Mouse (Mus musculus) hindbrain, postnatal 0 days (tissue): ENCODE results near the gene Gpbar1. TPM values are rescaled to one million over a fixed set of nuclear protein-coding genes. Genes with fewer than 3 reads are reported as not detected.

ENCODE experiments used
- ATAC-seq: fragments of 200-750 bp; cut with Nextera tagmentation; 2 replicates; pipeline ENCODE4 v1.8.0; 2017; ENCODE audit warnings: mild to moderate bottlenecking, moderate TSS enrichment, moderate library complexity
- DNase-seq: peaks from one replicate; pipeline ENCODE4 v3.0.0-alpha.2; 2015; ENCODE audit warnings: low spot score
- H3K27ac ChIP-seq: fragments of 300-500 bp; sonication (generic); 2 replicates; pipeline ENCODE4 v1.5.1; 2014; ENCODE audit warnings: mild to moderate bottlenecking
- H3K27me3 ChIP-seq: fragments of 300-500 bp; sonication (generic); 2 replicates; pipeline ENCODE4 v1.6.1; 2014; ENCODE audit warnings: low read length, mixed read lengths; ENCODE audit not compliant: insufficient read depth
- H3K36me3 ChIP-seq: fragments of 300-500 bp; sonication (generic); 2 replicates; pipeline ENCODE4 v1.6.1; 2014; ENCODE audit warnings: low read length, mixed read lengths; ENCODE audit not compliant: insufficient read depth
- H3K4me1 ChIP-seq: fragments of 300-500 bp; sonication (generic); 2 replicates; pipeline ENCODE4 v1.6.1; 2014; ENCODE audit warnings: antibody characterized with exemption, low read length, mixed read lengths; ENCODE audit not compliant: insufficient read depth
- H3K4me2 ChIP-seq: fragments of 300-500 bp; sonication (generic); 2 replicates; pipeline ENCODE4 v1.6.1; 2014; ENCODE audit warnings: low read depth, mild to moderate bottlenecking, low read length, moderate library complexity, mixed read lengths
- H3K4me3 ChIP-seq: fragments of 300-500 bp; sonication (generic); 2 replicates; pipeline ENCODE4 v1.5.1; 2014; ENCODE audit warnings: low read length
- H3K9ac ChIP-seq: fragments of 300-500 bp; sonication (generic); replicated peaks from 2 replicates; pipeline ENCODE4 v1.6.1; 2014; ENCODE audit warnings: mild to moderate bottlenecking, low read length, moderate library complexity, mixed read lengths
- H3K9me3 ChIP-seq: fragments of 300-500 bp; sonication (generic); 2 replicates; pipeline ENCODE4 v1.6.1; 2016; ENCODE audit warnings: low read length, mixed read lengths
- CTCF ChIP-seq: IDR thresholded peaks from 2 replicates; pipeline ENCODE4 v1.5.1; 2016; ENCODE audit warnings: antibody characterized with exemption, control low read depth, low read depth
- WGBS: fragments of 180-500 bp; shearing (Covaris S2); extraction: QIAGEN DNeasy Blood & Tissue Kit; methylation state at CpG from one replicate; pipeline ENCODE4 v1.1.7; 2014; 5-methylcytosine and 5-hydroxymethylcytosine counted together
- polyA plus RNA-seq: library from polyadenylated mRNA; unstranded; fragments of >200 nt; fragmentation: Nextera tagmentation; extraction: Ambion mirVana; gene quantifications from 2 replicates; pipeline ENCODE4 v1.2.1, GENCODE M21; 2015
- total RNA-seq: library from RNA; depleted of rRNA; stranded (reverse); fragments of >200 nt; gene quantifications from 2 replicates; pipeline ENCODE4 v1.2.3, GENCODE M21; 2014

The Gpbar1 gene
- total and polyA plus RNA-seq, 2 experiments from 2014 or later, result not detected

GRCm38 (mm10) chr1:74298996-74299395 is 20.6 kb downstream of the Gpbar1 start:
- ATAC-seq, result no peak
- Histone ChIP-seq H3K4me1 (peaks cover 36% of the 10 kb centered on the region), H3K4me2 (no peak overlapping the region), H3K9me3 (no peaks in the 10 kb centered on the region), H3K4me3 (no peak overlapping the region), H3K27ac (peak overlapping the region; percentile 26; the same call in 1 of the 2 replicates), H3K9ac (no peak overlapping the region), H3K36me3 (no peaks in the 10 kb centered on the region), H3K27me3 (no peaks in the 10 kb centered on the region)
- no peak for TF ChIP-seq CTCF
- DNase-seq, result peak; percentile 49
- WGBS, result 57% methylated on average over 5 of the region's 5 CpGs

- TF ChIP-seq CTCF, result no peak
- DNase-seq (no peak), ATAC-seq (no peak)
- Histone ChIP-seq H3K4me1 (peaks cover 26% of the 10 kb centered on the region), H3K36me3 (no peaks in the 10 kb centered on the region), H3K9ac (no peak overlapping the region), H3K27ac (no peak overlapping the region), H3K27me3 (no peaks in the 10 kb centered on the region), H3K9me3 (no peaks in the 10 kb centered on the region), H3K4me2 (no peak overlapping the region), H3K4me3 (no peak overlapping the region)
- 85% methylated on average over 6 of the region's 6 CpGs for WGBS
These were observed 22.2 kb downstream of the Gpbar1 start for GRCm38 (mm10) chr1:74300347-74301110.

GRCm38 (mm10) chr1:74302229-74302628 is 23.9 kb downstream of the Gpbar1 start:
- WGBS, result 92% methylated on average over 7 of the region's 7 CpGs
- peaks cover 9% of the 10 kb centered on the region; the same call in 1 of the 2 replicates for H3K4me1 ChIP-seq
- H3K36me3 ChIP-seq, result no peaks in the 10 kb centered on the region
- no peak for ATAC-seq
- H3K27me3 ChIP-seq, result no peaks in the 10 kb centered on the region
- no peaks in the 10 kb centered on the region for H3K9me3 ChIP-seq
- H3K27ac ChIP-seq, result no peak overlapping the region
- H3K9ac ChIP-seq, result no peak overlapping the region
- TF ChIP-seq CTCF, result no peak
- H3K4me2 ChIP-seq, result no peak overlapping the region
- H3K4me3 ChIP-seq, result no peak overlapping the region
- DNase-seq, result no peak

- Histone ChIP-seq H3K9me3 (no peaks in the 10 kb centered on the region), H3K27ac (no peak overlapping the region), H3K9ac (no peak overlapping the region), H3K4me3 (no peak overlapping the region), H3K4me1 (peaks cover 8% of the 10 kb centered on the region; the same call in 1 of the 2 replicates), H3K36me3 (no peaks in the 10 kb centered on the region), H3K27me3 (no peaks in the 10 kb centered on the region), H3K4me2 (peak overlapping the region; percentile 64; the same call in 1 of the 2 replicates)
- no peak for TF ChIP-seq CTCF
- ATAC-seq, result no peak
- no peak for DNase-seq
- 76% methylated on average over 2 of the region's 2 CpGs for WGBS
These were observed 24.5 kb downstream of the Gpbar1 start for GRCm38 (mm10) chr1:74302835-74303234.

GRCm38 (mm10) chr1:74303509-74304338 is 25.4 kb downstream of the Gpbar1 start:
- Histone ChIP-seq H3K36me3 (no peaks in the 10 kb centered on the region), H3K27ac (peak overlapping the region; percentile 75), H3K27me3 (no peaks in the 10 kb centered on the region), H3K4me1 (peaks cover 7% of the 10 kb centered on the region; the same call in 1 of the 2 replicates), H3K4me2 (peak overlapping the region; percentile 64), H3K9me3 (no peaks in the 10 kb centered on the region), H3K4me3 (peak overlapping the region; percentile 50), H3K9ac (peak overlapping the region; percentile 52)
- 4% methylated on average over 55 of the region's 56 CpGs for WGBS
- peak; percentile 85 for ATAC-seq
- TF ChIP-seq CTCF, result no peak
- DNase-seq, result peak; percentile 49

DNA sequence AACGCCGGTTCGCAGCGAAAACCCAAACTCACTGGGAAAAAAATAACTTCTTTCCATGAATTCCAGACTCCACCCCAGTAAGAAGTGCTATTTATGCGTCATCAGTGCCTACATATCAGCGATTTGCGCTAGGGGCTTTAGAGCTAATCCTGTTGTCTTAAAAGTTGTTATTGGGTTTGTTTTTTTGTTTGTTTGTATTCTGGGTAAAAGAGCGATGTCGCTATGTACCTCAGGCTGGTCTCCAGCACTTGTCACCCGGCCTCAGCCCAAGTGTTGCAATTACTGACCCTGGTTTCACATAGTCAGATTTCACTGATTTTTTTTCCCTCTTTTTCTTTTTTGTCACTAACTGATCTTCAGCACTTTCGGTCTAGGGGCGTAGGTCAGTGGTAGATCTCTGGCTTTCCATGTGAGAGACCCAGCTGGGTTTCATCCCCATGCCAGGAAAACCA is 26.0 kb downstream of the Gpbar1 start:
- peak overlapping the region; percentile 50 for H3K4me3 ChIP-seq
- ATAC-seq, result no peak
- peak overlapping the region; percentile 52 for H3K9ac ChIP-seq
- H3K27ac ChIP-seq, result peak overlapping the region; percentile 75
- no peak for DNase-seq
- no peaks in the 10 kb centered on the region for H3K9me3 ChIP-seq
- no peak for TF ChIP-seq CTCF
- H3K4me2 ChIP-seq, result peak overlapping the region; percentile 64
- H3K36me3 ChIP-seq, result no peaks in the 10 kb centered on the region
- no peaks in the 10 kb centered on the region for H3K27me3 ChIP-seq
- H3K4me1 ChIP-seq, result 0 out of 2 replicates have a peak, but pooled peaks cover 3% of the 10 kb centered on the region
- WGBS, result 23% methylated on average over 12 of the region's 12 CpGs
